Mouse (Mus musculus) left cerebral cortex, postnatal 25 days (tissue): ENCODE results near the gene Slc8b1. TPM values are rescaled to one million over a fixed set of nuclear protein-coding genes. Genes with fewer than 3 reads are reported as not detected.

Source experiments
- DNase-seq, 2 experiments: peaks; one replicate each; pipeline ENCODE4 v3.0.0; 2022; ENCODE audit warnings: low spot score in 2 of 2, mixed read lengths in 1 of 2
- intact Hi-C: fragments of 180-260 bp; cut with DNase I; formaldehyde crosslinking; loops from one replicate; pipeline ENCODE4 v1.15.1; 2025
- total RNA-seq, 2 experiments: library from RNA; stranded (reverse); gene quantifications; 2 replicates each; pipeline ENCODE4 v1.2.3; 2021

Gene Slc8b1
- total RNA-seq, 2 experiments from 2014 or later, result 5.9 to 6.0 TPM

GRCm38 (mm10) chr5:120579211-120579897, 68.4 kb downstream of the Slc8b1 start:
- intact Hi-C loops, result no loop called here
- DNase-seq, result no peak

- intact Hi-C loops, result no loop called here
- DNase-seq, result no peak
Observed at GRCm38 (mm10) chr5:120579898-120580626, 69.1 kb downstream of the Slc8b1 start.

GRCm38 (mm10) chr5:120582002-120582401, 71.0 kb downstream of the Slc8b1 start:
- intact Hi-C loops, result no loop called here
- no peak for DNase-seq

GRCm38 (mm10) chr5:120583511-120583910, 72.5 kb downstream of the Slc8b1 start:
- DNase-seq, result no peak
- intact Hi-C loops, result no loop called here

Other genes starting within 250 kb of the Slc8b1 start
- under 1 TPM; 0.21 to 0.25 TPM for gene Lhx5, start 79.5 kb upstream of the Slc8b1 start, total RNA-seq
- gene Sdsl, start 38.4 kb upstream of the Slc8b1 start, total RNA-seq, result 1 to 10 TPM; 4.6 to 6.4 TPM
- gene Sds, start 34.6 kb upstream of the Slc8b1 start, total RNA-seq, result under 1 TPM in 1 of 2 experiments, not detected in 1; 0.27 TPM
- 10 to 100 TPM; 56.9 to 58.9 TPM for gene Plbd2, start 7.5 kb upstream of the Slc8b1 start, total RNA-seq
- gene Tpcn1, start 77.5 kb downstream of the Slc8b1 start, total RNA-seq, result 10 to 100 TPM; 33.9 to 39.4 TPM
- gene Iqcd, start 77.8 kb downstream of the Slc8b1 start, total RNA-seq, result under 1 TPM; 0.32 to 0.48 TPM
- 10 to 100 TPM; 31.4 to 32.6 TPM for gene Rita1, start 101.4 kb downstream of the Slc8b1 start, total RNA-seq
- gene Ddx54, start 101.6 kb downstream of the Slc8b1 start, total RNA-seq, result 10 to 100 TPM; 38.7 to 39.6 TPM
- gene Cfap73, start 123.1 kb downstream of the Slc8b1 start, total RNA-seq, result not detected
- 10 to 100 TPM; 81.0 to 82.3 TPM for gene Rasal1, start 137.6 kb downstream of the Slc8b1 start, total RNA-seq
- 10 to 100 TPM; 68.9 to 71.2 TPM for gene Dtx1, start 200.8 kb downstream of the Slc8b1 start, total RNA-seq
- under 1 TPM in 1 of 2 experiments, not detected in 1; 0.30 TPM for gene Oas2, start 238.7 kb downstream of the Slc8b1 start, total RNA-seq